Mouse (Mus musculus): ENCODE measurements at regions not wholly inside any gene's neighbourhood (a gene's known extent, or its start where the extent isn't known, plus 50 kb on each side); places are given as distances from the start of the nearest gene placed in this dataset.

GRCm38 (mm10) chr3:73134316-73134715, 76.7 kb upstream of the Slitrk3 start:
- peak; percentile 41 for DNase-seq (ENCODE audit: low read depth)

- DNase-seq (ENCODE audit: low read depth): no peak
Observed at GRCm38 (mm10) chr3:73125143-73125542, 67.5 kb upstream of the Slitrk3 start.

GRCm38 (mm10) chr3:73109102-73109501, 51.5 kb upstream of the Slitrk3 start:
- no peak for DNase-seq (ENCODE audit: low read depth)

All from 416B (cell line).